Mouse (Mus musculus): ENCODE results near the gene Prkcg. TPM values are rescaled to one million over a fixed set of nuclear protein-coding genes. Genes with fewer than 3 reads are reported as not detected.
A peak's percentile ranks its signal among the peaks of the same experiment; 100 is the strongest.

The Prkcg gene
- polyA plus RNA-seq, 1 experiment from 2014 or later: 1.5 TPM

DNA sequence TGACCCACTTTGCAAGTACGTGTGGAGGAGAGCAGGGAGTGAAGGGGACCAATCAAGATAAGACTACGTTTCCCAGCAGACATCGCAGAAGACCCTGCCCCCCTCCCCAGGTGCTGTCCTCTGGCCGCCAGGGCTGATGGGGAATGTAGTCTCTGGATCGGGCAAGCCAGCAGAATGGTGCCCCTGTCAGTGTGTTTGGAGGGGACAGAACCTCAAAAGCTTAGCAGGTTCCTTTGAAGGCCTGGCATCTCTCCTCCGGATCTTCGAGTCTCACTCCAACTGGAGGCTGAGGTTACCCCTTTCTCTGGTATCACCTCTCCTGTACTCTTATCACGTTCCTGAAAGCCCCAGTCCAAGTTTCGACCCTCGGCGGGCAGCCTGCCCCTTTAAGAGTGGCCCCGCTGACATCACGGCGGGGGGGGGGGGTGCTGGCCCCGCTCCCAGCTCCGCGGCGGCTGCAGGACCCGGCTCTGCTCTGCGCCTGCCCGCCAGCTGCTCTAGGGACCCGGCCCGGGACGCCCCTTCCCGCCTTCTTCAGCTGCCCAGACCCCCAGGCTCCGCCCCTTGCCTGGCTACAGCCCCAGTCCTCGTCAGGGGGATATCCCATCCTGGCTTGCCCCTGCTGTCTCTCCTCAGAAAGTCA, 42.7 kb downstream of the Prkcg start:
- H3K4me1 ChIP-seq: peaks cover 25% of the 10 kb centered on the region
- H3K36me3 ChIP-seq: no peaks in the 10 kb centered on the region
- under 1% methylated on average over 23 of the region's 27 CpGs for WGBS
- H3K27me3 ChIP-seq: no peaks in the 10 kb centered on the region
- ATAC-seq (replicated peaks): peak; percentile 92
- peak overlapping the region; percentile 78 for H3K9ac ChIP-seq (replicated peaks)
- H3K9me3 ChIP-seq: no peaks in the 10 kb centered on the region
- peak overlapping the region; percentile 90 for H3K27ac ChIP-seq (replicated peaks)
- peak overlapping the region; percentile 85 for H3K4me3 ChIP-seq
- peak overlapping the region; percentile 84 for H3K4me2 ChIP-seq (replicated peaks)

DNA sequence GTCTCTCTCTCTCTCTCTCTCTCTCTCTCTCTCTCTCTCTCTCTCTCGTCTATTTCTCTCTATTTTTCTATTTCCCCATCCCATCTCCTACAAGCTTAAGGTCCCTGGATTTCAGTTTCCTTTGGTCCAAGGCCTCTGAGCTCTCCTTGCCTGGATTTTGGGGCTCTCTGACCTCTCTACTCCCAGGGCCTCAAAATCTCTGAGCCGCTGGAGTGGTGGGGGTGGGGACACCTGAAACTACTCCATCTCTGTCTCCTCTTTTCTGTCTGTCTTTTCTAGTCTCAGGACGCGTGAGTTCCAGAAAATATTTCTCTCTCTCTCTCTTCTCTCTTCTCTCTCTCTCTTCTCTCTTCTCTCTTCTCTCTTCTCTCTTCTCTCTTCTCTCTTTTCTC, 43.2 kb downstream of the Prkcg start:
- peak; percentile 6 for ATAC-seq (replicated peaks)
- Histone ChIP-seq H3K36me3 (no peaks in the 10 kb centered on the region), H3K4me2 (replicated peaks) (peak overlapping the region; percentile 84), H3K4me1 (peaks cover 25% of the 10 kb centered on the region), H3K27ac (replicated peaks) (peak overlapping the region; percentile 90), H3K9me3 (no peaks in the 10 kb centered on the region), H3K9ac (replicated peaks) (peak overlapping the region; percentile 78), H3K27me3 (no peaks in the 10 kb centered on the region), H3K4me3 (peak overlapping the region; percentile 85)
- 1% methylated on average over 4 of the region's 4 CpGs for WGBS

- H3K27me3 ChIP-seq: no peaks in the 10 kb centered on the region
- peak within 1 kb of the TSS; percentile 78 for H3K9ac ChIP-seq (replicated peaks)
- WGBS: under 1% methylated on average over 42 of the region's 65 CpGs
- peak; percentile 81 for ATAC-seq (replicated peaks)
- no peaks in the 10 kb centered on the region for H3K36me3 ChIP-seq
- H3K4me2 ChIP-seq (replicated peaks): peak within 1 kb of the TSS; percentile 84
- H3K9me3 ChIP-seq: no peaks in the 10 kb centered on the region
- peak within 1 kb of the TSS; percentile 90 for H3K27ac ChIP-seq (replicated peaks)
- H3K4me1 ChIP-seq: peaks cover 25% of the 10 kb centered on the region
- peak within 1 kb of the TSS; percentile 85 for H3K4me3 ChIP-seq
Measured at GRCm38 (mm10) chr7:3332619-3333521, 43.9 kb downstream of the Prkcg start, which contains the start of gene Cacng7. Gene Cacng7 (plus strand): TSS chr7:3332955.

GRCm38 (mm10) chr7:3333542-3333941, 44.6 kb downstream of the Prkcg start:
- Histone ChIP-seq H3K9me3 (no peaks in the 10 kb centered on the region), H3K9ac (replicated peaks) (peak overlapping the region; percentile 78), H3K27me3 (no peaks in the 10 kb centered on the region), H3K4me2 (replicated peaks) (peak overlapping the region; percentile 84), H3K27ac (replicated peaks) (no peak overlapping the region), H3K36me3 (no peaks in the 10 kb centered on the region), H3K4me1 (peaks cover 25% of the 10 kb centered on the region), H3K4me3 (peak overlapping the region; percentile 85)
- under 1% methylated on average over 5 of the region's 5 CpGs for WGBS
- no peak for ATAC-seq (replicated peaks)

GRCm38 (mm10) chr7:3336412-3336811, 47.4 kb downstream of the Prkcg start:
- H3K27me3 ChIP-seq: no peaks in the 10 kb centered on the region
- peaks cover 18% of the 10 kb centered on the region for H3K36me3 ChIP-seq
- no peaks in the 10 kb centered on the region for H3K9me3 ChIP-seq
- H3K4me1 ChIP-seq: peaks cover 16% of the 10 kb centered on the region
- H3K27ac ChIP-seq (replicated peaks): no peak overlapping the region
- H3K4me3 ChIP-seq: no peak overlapping the region
- WGBS: 67% methylated on average over 17 of the region's 17 CpGs
- no peak overlapping the region for H3K4me2 ChIP-seq (replicated peaks)
- no peak for ATAC-seq (replicated peaks)
- no peak overlapping the region for H3K9ac ChIP-seq (replicated peaks)

GRCm38 (mm10) chr7:3338286-3338935, 49.4 kb downstream of the Prkcg start:
- WGBS: 92% methylated on average over 11 of the region's 11 CpGs
- H3K9me3 ChIP-seq: no peaks in the 10 kb centered on the region
- H3K4me3 ChIP-seq: no peak overlapping the region
- no peaks in the 10 kb centered on the region for H3K27me3 ChIP-seq
- H3K27ac ChIP-seq (replicated peaks): no peak overlapping the region
- peaks cover 32% of the 10 kb centered on the region for H3K36me3 ChIP-seq
- no peak for ATAC-seq (replicated peaks)
- no peak overlapping the region for H3K9ac ChIP-seq (replicated peaks)
- H3K4me2 ChIP-seq (replicated peaks): no peak overlapping the region
- peaks cover 12% of the 10 kb centered on the region for H3K4me1 ChIP-seq

DNA sequence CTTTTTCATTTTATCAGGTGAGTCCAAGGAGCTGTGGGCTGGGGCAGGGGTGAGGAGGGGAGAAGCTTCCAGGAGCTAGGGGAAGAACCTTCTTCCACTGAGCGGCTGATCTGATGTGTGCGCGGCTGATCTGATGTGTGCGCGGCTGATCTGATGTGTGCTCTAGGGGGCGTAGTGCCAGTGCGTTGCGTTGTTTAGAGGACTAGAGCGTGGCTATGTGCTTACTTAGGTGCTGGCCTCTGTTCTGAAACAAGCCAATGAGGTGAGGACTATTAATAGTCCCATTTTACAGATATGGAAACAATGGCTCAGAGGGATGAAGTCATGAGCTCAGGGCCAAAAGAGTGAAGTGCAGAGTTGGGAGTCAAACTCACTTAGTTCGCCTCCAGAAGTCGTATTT, 50.0 kb downstream of the Prkcg start:
- Histone ChIP-seq H3K36me3 (peaks cover 36% of the 10 kb centered on the region), H3K27ac (replicated peaks) (no peak overlapping the region), H3K4me3 (no peak overlapping the region), H3K9ac (replicated peaks) (no peak overlapping the region), H3K4me1 (peaks cover 6% of the 10 kb centered on the region), H3K9me3 (no peaks in the 10 kb centered on the region), H3K27me3 (no peaks in the 10 kb centered on the region), H3K4me2 (replicated peaks) (no peak overlapping the region)
- 94% methylated on average over 11 of the region's 11 CpGs for WGBS
- no peak for ATAC-seq (replicated peaks)

- peaks cover 63% of the 10 kb centered on the region for H3K36me3 ChIP-seq
Measured at GRCm38 (mm10) chr7:3343861-3344260, 54.9 kb downstream of the Prkcg start.

DNA sequence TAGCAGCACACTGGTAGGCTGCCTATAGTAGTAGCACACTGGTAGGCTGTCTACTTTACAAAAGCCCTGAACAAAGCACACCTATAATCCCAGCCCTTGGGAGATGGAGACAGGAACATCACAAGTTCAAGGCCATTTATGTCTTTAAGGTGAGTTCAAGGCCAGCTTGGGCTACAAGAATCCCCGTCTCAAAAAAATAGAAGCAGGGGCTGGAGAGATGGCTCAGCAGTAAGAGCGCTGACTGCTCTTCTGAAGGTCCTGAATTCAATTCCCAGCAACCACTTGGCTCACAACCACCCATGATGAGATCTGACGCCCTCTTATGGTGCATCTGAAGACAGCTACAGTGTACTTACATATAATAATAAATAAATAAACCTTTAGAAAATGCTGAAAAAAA, 56.3 kb downstream of the Prkcg start:
- WGBS: 96% methylated on average over 3 of the region's 3 CpGs
- Histone ChIP-seq H3K9ac (replicated peaks) (no peak overlapping the region), H3K4me1 (no peaks in the 10 kb centered on the region), H3K36me3 (peaks cover 72% of the 10 kb centered on the region), H3K27me3 (no peaks in the 10 kb centered on the region), H3K27ac (replicated peaks) (no peak overlapping the region), H3K9me3 (no peaks in the 10 kb centered on the region), H3K4me2 (replicated peaks) (no peak overlapping the region), H3K4me3 (no peak overlapping the region)
- no peak for ATAC-seq (replicated peaks)

More at GRCm38 (mm10) chr7:3343861-3344260, 54.9 kb downstream of the Prkcg start:
- no peak overlapping the region for H3K4me3 ChIP-seq
- no peak overlapping the region for H3K9ac ChIP-seq (replicated peaks)
- H3K27me3 ChIP-seq: no peaks in the 10 kb centered on the region
- no peak overlapping the region for H3K4me2 ChIP-seq (replicated peaks)
- H3K4me1 ChIP-seq: no peaks in the 10 kb centered on the region
- H3K9me3 ChIP-seq: no peaks in the 10 kb centered on the region
- H3K27ac ChIP-seq (replicated peaks): no peak overlapping the region
- no peak for ATAC-seq (replicated peaks)
- 97% methylated on average over 3 of the region's 3 CpGs for WGBS

- Histone ChIP-seq H3K4me1 (no peaks in the 10 kb centered on the region), H3K36me3 (peaks cover 62% of the 10 kb centered on the region), H3K4me3 (no peak overlapping the region), H3K9me3 (no peaks in the 10 kb centered on the region), H3K27ac (replicated peaks) (no peak overlapping the region), H3K27me3 (no peaks in the 10 kb centered on the region), H3K9ac (replicated peaks) (0 out of 2 replicates have a peak overlapping the region, but pooled peaks have one; percentile 19), H3K4me2 (replicated peaks) (no peak overlapping the region)
- no peak for ATAC-seq (replicated peaks)
- 36% methylated on average over 20 of the region's 20 CpGs for WGBS
Measured at GRCm38 (mm10) chr7:3347366-3348287, 58.6 kb downstream of the Prkcg start.

DNA sequence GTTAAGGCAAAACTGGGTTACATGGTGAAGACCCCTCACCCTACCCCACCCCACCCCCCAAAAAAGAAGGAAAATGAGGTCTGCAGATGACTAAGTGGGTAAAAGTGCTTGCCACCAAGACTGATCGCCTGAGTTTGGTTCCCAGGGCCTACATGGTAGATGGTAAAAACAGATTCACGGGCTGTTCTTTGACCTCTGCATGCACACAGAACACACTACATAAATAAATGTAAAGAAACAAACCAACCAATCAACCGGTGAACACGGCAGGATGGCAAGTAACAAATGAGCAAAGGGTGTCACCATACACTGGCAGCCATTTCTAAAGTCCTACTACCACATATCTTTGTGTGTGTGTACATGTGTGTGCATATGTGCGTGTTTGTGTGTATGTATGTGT, 59.3 kb downstream of the Prkcg start:
- peaks cover 59% of the 10 kb centered on the region for H3K36me3 ChIP-seq
- no peak overlapping the region for H3K4me2 ChIP-seq (replicated peaks)
- H3K27me3 ChIP-seq: no peaks in the 10 kb centered on the region
- H3K9me3 ChIP-seq: no peaks in the 10 kb centered on the region
- no peak overlapping the region for H3K27ac ChIP-seq (replicated peaks)
- 59% methylated on average over 5 of the region's 5 CpGs for WGBS
- no peak for ATAC-seq (replicated peaks)
- no peak overlapping the region for H3K4me3 ChIP-seq
- no peaks in the 10 kb centered on the region for H3K4me1 ChIP-seq
- H3K9ac ChIP-seq (replicated peaks): no peak overlapping the region
